Mouse (Mus musculus) heart, postnatal 14 days (tissue): ENCODE results near the gene Marf1. TPM values are rescaled to one million over a fixed set of nuclear protein-coding genes. Genes with fewer than 3 reads are reported as not detected.
"Not testable (repeated sequence)": the region's sequence is repeated elsewhere in the genome, so short reads cannot be mapped to it uniquely, and the experiment has no call there.

Source experiments
- DNase-seq, 2 experiments: peaks; one replicate each; pipeline ENCODE4 v3.0.0; 2021 to 2022
- intact Hi-C: fragments of 180-260 bp; cut with DNase I; formaldehyde crosslinking; loops from one replicate; pipeline ENCODE4 v1.15.1; 2025
- microRNA-seq, 2 experiments: library from miRNA; unstranded; fragments of <30 nt; microRNA quantifications; one replicate each; pipeline ENCODE4 v1.2.0; 2021 to 2022
- total RNA-seq, 2 experiments: library from RNA; stranded (reverse); gene quantifications; 2 replicates each; pipeline ENCODE4 v1.2.3; 2021

Gene Marf1
- total RNA-seq, 2 experiments from 2014 or later = 28.9 to 29.5 TPM

- DNase-seq = no peak
- intact Hi-C loops = no loop called here
These were observed 73.9 kb downstream of the Marf1 start for GRCm38 (mm10) chr16:14089296-14089695.

GRCm38 (mm10) chr16:14088249-14088648 is 74.9 kb downstream of the Marf1 start:
- intact Hi-C loops = no loop called here
- no peak for DNase-seq

GRCm38 (mm10) chr16:14082925-14083324 is 80.2 kb downstream of the Marf1 start:
- intact Hi-C loops = no loop called here

GRCm38 (mm10) chr16:14070471-14071169 is 92.5 kb downstream of the Marf1 start:
- no peak for DNase-seq
- intact Hi-C loops = no loop called here

More at GRCm38 (mm10) chr16:14082925-14083324, 80.2 kb downstream of the Marf1 start:
- no peak for DNase-seq

- intact Hi-C loops, DNase-seq: not testable (repeated sequence)
These were observed 94.5 kb downstream of the Marf1 start for GRCm38 (mm10) chr16:14068701-14069100.

- intact Hi-C loops, DNase-seq: not testable (repeated sequence)
These were observed 96.6 kb downstream of the Marf1 start for GRCm38 (mm10) chr16:14066571-14066970.

- intact Hi-C loops = no loop called here
These were observed 103.3 kb downstream of the Marf1 start for GRCm38 (mm10) chr16:14059869-14060268.

More at GRCm38 (mm10) chr16:14059869-14060268, 103.3 kb downstream of the Marf1 start:
- DNase-seq = no peak

Small RNA genes lying within 50 kb of the gene (microRNA-seq; reads per million reads assigned to microRNA genes)
- 0 reads per million in 2 experiments for gene Gm27671
- gene Mir484 = 1,339 to 2,692 reads per million in 2 experiments

Other genes with a start within 250 kb of the Marf1 start
- not detected for gene 2900011O08Rik, start 176.7 kb downstream of the Marf1 start, total RNA-seq
- not detected for gene Ifitm7, start 176.5 kb downstream of the Marf1 start, total RNA-seq
- gene Nde1, start 76 bp downstream of the Marf1 start, total RNA-seq = 10 to 100 TPM; 31.6 to 32.1 TPM
- gene Myh11, start 128.0 kb upstream of the Marf1 start, total RNA-seq = 10 to 100 TPM; 19.6 to 28.4 TPM
- gene Fopnl, start 154.1 kb upstream of the Marf1 start, total RNA-seq = 10 to 100 TPM; 62.7 to 66.2 TPM
- gene Abcc1, start 198.2 kb upstream of the Marf1 start, total RNA-seq = 10 to 100 TPM; 25.2 to 27.0 TPM